Mouse (Mus musculus) spleen, adult 2 months (tissue): ENCODE measurements around the gene Kxd1.

Experiments used
- CTCF ChIP-seq: fragments of 200-500 bp; IDR thresholded peaks from 2 replicates; pipeline ENCODE4 v1.5.1; 2011; ENCODE audit warnings: mild to moderate bottlenecking, inconsistent platforms; ENCODE audit not compliant: insufficient read depth, insufficient read length, insufficient replicate concordance; ENCODE audit errors: extremely low read depth
- POLR2A ChIP-seq: fragments of 200-500 bp; IDR thresholded peaks from 2 replicates; pipeline ENCODE4 v1.6.1; 2011; ENCODE audit warnings: low read depth, low read length, inconsistent platforms

DNA sequence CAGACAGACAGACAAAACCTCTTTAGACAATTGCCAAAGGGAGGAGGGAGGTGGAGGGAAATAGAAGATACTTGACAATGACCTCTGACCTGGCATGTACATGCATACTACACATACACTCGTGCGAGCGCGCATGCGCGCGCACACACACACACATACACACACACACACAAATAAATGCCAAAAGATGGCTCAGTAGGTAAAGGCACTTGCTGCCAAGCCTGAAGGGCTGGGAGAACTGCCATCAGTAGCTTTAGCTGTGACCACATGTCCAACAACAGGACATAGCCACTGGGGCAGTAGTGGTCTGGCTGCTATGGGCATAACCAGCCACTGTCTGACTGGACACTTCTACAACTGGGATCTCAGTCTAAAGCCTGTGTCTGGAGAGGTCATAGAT is 55.9 kb downstream of the Kxd1 start:
- TF ChIP-seq CTCF (no peak), POLR2A (no peak)
